Mouse (Mus musculus): Measurements from ENCODE around the gene Tubgcp6.

Tubgcp6 gene

GRCm38 (mm10) chr15:89062518-89062910, 60.4 kb downstream of the Tubgcp6 start:
- DNase-seq = no peak

- peak; percentile 49 for DNase-seq
Observed at GRCm38 (mm10) chr15:89061761-89062517, 61.0 kb downstream of the Tubgcp6 start.

- DNase-seq = peak; percentile 57
Observed at GRCm38 (mm10) chr15:89060811-89061460, 62.0 kb downstream of the Tubgcp6 start.

GRCm38 (mm10) chr15:89060032-89060681, 62.8 kb downstream of the Tubgcp6 start:
- DNase-seq = peak; percentile 80

GRCm38 (mm10) chr15:89059161-89059931, 63.6 kb downstream of the Tubgcp6 start, which contains the start of gene Panx2:
Gene Panx2 (plus strand): TSS chr15:89059734.
- peak; percentile 82 for DNase-seq

- peak; percentile 58 for DNase-seq
Observed at GRCm38 (mm10) chr15:89058736-89059135, 64.2 kb downstream of the Tubgcp6 start.

- no peak for DNase-seq
Observed at GRCm38 (mm10) chr15:89054666-89055065, 68.2 kb downstream of the Tubgcp6 start.
